Mouse (Mus musculus) heart, embryonic 12.5 days (tissue): ENCODE data around the gene Msrb3. TPM values are rescaled to one million over a fixed set of nuclear protein-coding genes. Genes with fewer than 3 reads are reported as not detected.
A peak's percentile ranks its signal among the peaks of the same experiment; 100 is the strongest.

Experiments used
- ATAC-seq: fragments of 200-750 bp; cut with Nextera tagmentation; 2 replicates; pipeline ENCODE4 v1.8.0; 2017; ENCODE audit warnings: moderate TSS enrichment, moderate library complexity; ENCODE audit not compliant: insufficient number of reproducible peaks, low FRiP score
- H3K27ac ChIP-seq: fragments of 300-500 bp; sonication (generic); 2 replicates; pipeline ENCODE4 v1.5.1; 2016; ENCODE audit warnings: mild to moderate bottlenecking, moderate library complexity; ENCODE audit not compliant: poor library complexity, severe bottlenecking
- H3K27me3 ChIP-seq: fragments of 300-500 bp; sonication (generic); replicated peaks from 2 replicates; pipeline ENCODE4 v1.6.1; 2016; ENCODE audit warnings: mild to moderate bottlenecking, moderate library complexity
- H3K36me3 ChIP-seq: fragments of 300-500 bp; sonication (generic); 2 replicates; pipeline ENCODE4 v1.6.1; 2016; ENCODE audit warnings: mild to moderate bottlenecking, moderate library complexity
- H3K4me1 ChIP-seq: fragments of 300-500 bp; sonication (generic); replicated peaks from 2 replicates; pipeline ENCODE4 v1.6.1; 2016; ENCODE audit warnings: mild to moderate bottlenecking
- H3K4me2 ChIP-seq: fragments of 300-500 bp; sonication (generic); 2 replicates; pipeline ENCODE4 v1.6.1; 2016; ENCODE audit warnings: mild to moderate bottlenecking, moderate library complexity
- H3K4me3 ChIP-seq: fragments of 300-500 bp; sonication (generic); 2 replicates; pipeline ENCODE4 v1.5.1; 2016; ENCODE audit warnings: mild to moderate bottlenecking
- H3K9ac ChIP-seq: fragments of 300-500 bp; sonication (generic); 2 replicates; pipeline ENCODE4 v1.6.1; 2016; ENCODE audit warnings: mild to moderate bottlenecking, moderate library complexity
- H3K9me3 ChIP-seq: fragments of 300-500 bp; sonication (generic); replicated peaks from 2 replicates; pipeline ENCODE4 v1.6.1; 2016; ENCODE audit warnings: mild to moderate bottlenecking, moderate library complexity
- WGBS: fragments of 180-500 bp; shearing (Covaris S2); methylation state at CpG from one replicate; pipeline ENCODE4 v1.1.7; 2016; 5-methylcytosine and 5-hydroxymethylcytosine counted together
- polyA plus RNA-seq: library from polyadenylated mRNA; unstranded; fragments of >200 nt; fragmentation: Nextera tagmentation; extraction: Ambion mirVana; gene quantifications from 2 replicates; pipeline ENCODE4 v1.2.1, GENCODE M21; 2016

Msrb3 gene
- polyA plus RNA-seq, 1 experiment from 2014 or later, result 24.1 TPM

GRCm38 (mm10) chr10:120916250-120916649 lies 17.3 kb upstream of the Msrb3 start:
- Histone ChIP-seq H3K36me3 (peaks cover 9% of the 10 kb centered on the region; the same call in 1 of the 2 replicates), H3K4me2 (no peak overlapping the region), H3K27me3 (no peaks in the 10 kb centered on the region), H3K4me3 (no peak overlapping the region), H3K27ac (no peak overlapping the region), H3K9me3 (no peaks in the 10 kb centered on the region), H3K4me1 (peaks cover 18% of the 10 kb centered on the region), H3K9ac (no peak overlapping the region)
- ATAC-seq, result no peak
- WGBS, result 80% methylated on average over 5 of the region's 5 CpGs

GRCm38 (mm10) chr10:120914948-120915631 lies 16.2 kb upstream of the Msrb3 start:
- no peaks in the 10 kb centered on the region for H3K27me3 ChIP-seq
- no peak overlapping the region for H3K9ac ChIP-seq
- peaks cover 19% of the 10 kb centered on the region; the same call in 1 of the 2 replicates for H3K4me1 ChIP-seq
- ATAC-seq, result peak; percentile 86
- H3K27ac ChIP-seq, result peak overlapping the region; percentile 80
- H3K36me3 ChIP-seq, result peaks cover 9% of the 10 kb centered on the region; the same call in 1 of the 2 replicates
- WGBS, result 35% methylated on average over 15 of the region's 15 CpGs
- H3K4me3 ChIP-seq, result no peak overlapping the region
- no peaks in the 10 kb centered on the region for H3K9me3 ChIP-seq
- H3K4me2 ChIP-seq, result peak overlapping the region; percentile 27; the same call in 1 of the 2 replicates

GRCm38 (mm10) chr10:120914286-120914685 lies 15.4 kb upstream of the Msrb3 start:
- H3K36me3 ChIP-seq, result peaks cover 5% of the 10 kb centered on the region; the same call in 1 of the 2 replicates
- no peaks in the 10 kb centered on the region for H3K27me3 ChIP-seq
- no peak overlapping the region for H3K4me2 ChIP-seq
- H3K9me3 ChIP-seq, result no peaks in the 10 kb centered on the region
- H3K4me3 ChIP-seq, result no peak overlapping the region
- H3K4me1 ChIP-seq, result peaks cover 27% of the 10 kb centered on the region
- H3K27ac ChIP-seq, result peak overlapping the region; percentile 80
- 0 out of 2 replicates have a peak, but pooled peaks have one; percentile 16 for ATAC-seq
- WGBS, result 78% methylated on average over 7 of the region's 7 CpGs
- H3K9ac ChIP-seq, result no peak overlapping the region

DNA sequence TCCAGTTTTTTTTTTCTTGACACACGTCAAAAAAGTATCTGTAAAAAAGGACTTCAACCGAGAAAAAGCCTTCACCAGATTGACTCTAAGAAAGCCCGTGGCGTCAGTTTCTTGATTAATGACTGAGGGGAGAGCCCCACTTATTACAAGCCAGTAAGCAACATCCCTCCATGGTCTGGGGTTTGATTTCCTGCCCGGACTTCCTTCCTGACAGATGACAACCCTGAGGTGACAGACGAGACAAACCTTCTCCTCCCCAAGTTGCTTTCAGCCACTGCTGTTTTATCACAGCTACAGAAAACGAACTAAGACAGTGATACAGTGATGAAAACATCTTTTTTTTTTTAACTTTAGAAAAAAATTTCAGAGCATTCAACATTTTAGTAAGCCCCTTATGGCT lies 14.9 kb upstream of the Msrb3 start:
- Histone ChIP-seq H3K4me2 (no peak overlapping the region), H3K36me3 (peaks cover 5% of the 10 kb centered on the region; the same call in 1 of the 2 replicates), H3K9me3 (no peaks in the 10 kb centered on the region), H3K4me1 (peaks cover 32% of the 10 kb centered on the region), H3K4me3 (no peak overlapping the region), H3K9ac (no peak overlapping the region), H3K27me3 (no peaks in the 10 kb centered on the region), H3K27ac (no peak overlapping the region)
- 58% methylated on average over 7 of the region's 7 CpGs for WGBS
- ATAC-seq, result no peak

GRCm38 (mm10) chr10:120911971-120912370 lies 13.1 kb upstream of the Msrb3 start:
- Histone ChIP-seq H3K9ac (no peak overlapping the region), H3K27ac (no peak overlapping the region), H3K4me1 (peaks cover 35% of the 10 kb centered on the region), H3K36me3 (peaks cover 5% of the 10 kb centered on the region; the same call in 1 of the 2 replicates), H3K27me3 (no peaks in the 10 kb centered on the region), H3K9me3 (no peaks in the 10 kb centered on the region), H3K4me3 (no peak overlapping the region), H3K4me2 (no peak overlapping the region)
- WGBS, result 83% methylated on average over 4 of the region's 4 CpGs
- ATAC-seq, result no peak

DNA sequence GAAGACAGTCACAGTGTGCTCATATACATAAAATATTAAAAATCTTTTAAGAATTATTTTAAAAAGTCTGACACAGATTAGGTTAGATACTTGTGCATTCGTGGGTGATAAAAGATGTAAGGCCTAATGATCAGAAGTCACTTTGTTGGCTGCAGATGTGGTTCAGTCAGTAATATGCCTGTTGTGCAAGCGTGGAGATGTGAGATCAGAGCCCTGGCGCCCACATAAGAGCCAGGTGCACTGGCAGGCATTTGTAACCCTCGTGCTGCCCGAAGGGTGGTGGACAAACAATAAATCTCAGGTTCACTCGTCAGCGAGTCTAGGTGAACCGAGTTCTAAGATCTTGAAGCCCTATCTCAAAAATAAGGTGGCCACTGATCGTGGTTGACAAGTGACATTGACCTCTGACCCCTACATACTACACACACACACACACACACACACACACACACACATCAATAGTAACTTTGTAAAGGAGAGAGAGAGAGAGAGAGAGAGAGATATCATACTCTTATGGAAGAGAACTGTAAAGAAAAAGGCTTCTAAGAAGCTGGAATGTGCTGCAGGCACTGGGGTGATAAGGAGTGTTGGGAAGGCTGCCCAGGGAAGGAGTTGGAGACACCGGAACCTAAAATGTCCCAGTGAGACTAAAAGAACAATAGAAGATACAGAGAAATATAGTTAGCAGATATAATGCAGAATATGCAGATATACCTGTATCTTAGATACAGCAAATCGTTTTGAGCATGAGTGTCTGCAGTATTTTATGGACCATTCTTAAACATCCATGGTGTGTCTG lies 10.1 kb upstream of the Msrb3 start:
- peaks cover 16% of the 10 kb centered on the region for H3K4me1 ChIP-seq
- 59% methylated on average over 11 of the region's 11 CpGs for WGBS
- 0 out of 2 replicates have a peak, but pooled peaks have one; percentile 44 for ATAC-seq
- H3K4me2 ChIP-seq, result no peak overlapping the region
- H3K27ac ChIP-seq, result peak overlapping the region; percentile 25; the same call in 1 of the 2 replicates
- H3K36me3 ChIP-seq, result peaks cover 11% of the 10 kb centered on the region; the same call in 1 of the 2 replicates
- no peaks in the 10 kb centered on the region for H3K27me3 ChIP-seq
- no peak overlapping the region for H3K4me3 ChIP-seq
- H3K9me3 ChIP-seq, result no peaks in the 10 kb centered on the region
- no peak overlapping the region for H3K9ac ChIP-seq

- Histone ChIP-seq H3K36me3 (peaks cover 11% of the 10 kb centered on the region), H3K4me1 (peaks cover 37% of the 10 kb centered on the region), H3K9me3 (no peaks in the 10 kb centered on the region), H3K4me3 (no peak overlapping the region), H3K4me2 (no peak overlapping the region), H3K27me3 (no peaks in the 10 kb centered on the region), H3K9ac (no peak overlapping the region), H3K27ac (no peak overlapping the region)
- WGBS, result 87% methylated on average over 10 of the region's 10 CpGs
- no peak for ATAC-seq
Measured at GRCm38 (mm10) chr10:120904676-120905075, 5.8 kb upstream of the Msrb3 start.

- Histone ChIP-seq H3K9ac (no peak overlapping the region), H3K4me2 (no peak overlapping the region), H3K9me3 (no peaks in the 10 kb centered on the region), H3K27ac (no peak overlapping the region), H3K27me3 (no peaks in the 10 kb centered on the region), H3K4me3 (no peak overlapping the region), H3K36me3 (peaks cover 11% of the 10 kb centered on the region), H3K4me1 (peaks cover 30% of the 10 kb centered on the region)
- ATAC-seq, result no peak
- 71% methylated on average over 4 of the region's 4 CpGs for WGBS
Measured at GRCm38 (mm10) chr10:120903843-120904468, 5.1 kb upstream of the Msrb3 start.

DNA sequence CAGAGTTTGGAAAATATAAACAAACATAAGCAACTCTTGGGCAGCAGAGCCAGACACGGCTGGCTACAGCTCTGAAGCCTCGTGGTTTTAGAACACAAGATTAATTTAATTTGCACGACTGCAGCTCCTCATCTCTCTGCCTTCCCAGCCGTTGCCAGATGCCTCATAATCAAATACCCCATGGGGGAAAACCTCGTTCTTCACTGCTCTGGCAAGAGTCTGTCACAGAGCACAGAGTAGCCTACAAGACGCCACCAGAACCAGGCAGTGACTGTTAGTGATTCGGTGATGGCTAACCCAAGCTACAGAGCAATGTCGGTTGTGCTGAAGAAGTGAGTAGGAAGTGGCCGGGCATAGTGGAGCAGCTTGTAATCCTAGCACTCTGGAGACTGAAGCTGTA lies 2.8 kb upstream of the Msrb3 start:
- ATAC-seq, result no peak
- 55% methylated on average over 9 of the region's 9 CpGs for WGBS

DNA sequence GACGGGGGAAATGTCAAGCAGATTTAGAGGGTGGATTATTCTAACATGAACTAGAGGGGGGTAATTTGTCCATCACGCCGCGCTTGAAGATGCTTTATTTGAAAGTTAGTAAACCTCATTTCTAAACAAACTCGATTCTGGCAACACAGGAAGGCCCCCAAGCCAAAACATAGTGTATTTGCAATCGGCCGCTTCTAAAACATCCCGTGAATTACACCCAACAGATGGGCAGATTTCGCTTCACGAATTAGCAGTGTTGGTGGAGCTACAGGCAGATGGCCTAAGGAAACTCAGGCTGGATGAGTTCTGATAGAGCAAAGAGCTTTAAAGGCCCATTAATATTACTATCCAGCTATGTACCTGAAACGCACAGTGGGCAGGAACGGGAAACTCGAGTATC lies 1.2 kb upstream of the Msrb3 start:
- Histone ChIP-seq H3K36me3 (peaks cover 8% of the 10 kb centered on the region), H3K27ac (peak overlapping the region; percentile 75), H3K4me2 (peak overlapping the region; percentile 59), H3K9ac (peak overlapping the region; percentile 30), H3K4me3 (peak overlapping the region; percentile 33), H3K27me3 (no peaks in the 10 kb centered on the region), H3K4me1 (peaks cover 48% of the 10 kb centered on the region), H3K9me3 (no peaks in the 10 kb centered on the region)
- 61% methylated on average over 13 of the region's 13 CpGs for WGBS
- ATAC-seq, result no peak

More for the DNA sequence above, 2.8 kb upstream of the Msrb3 start:
- H3K4me3 ChIP-seq, result no peak overlapping the region
- peaks cover 11% of the 10 kb centered on the region for H3K36me3 ChIP-seq
- no peaks in the 10 kb centered on the region for H3K9me3 ChIP-seq
- peaks cover 35% of the 10 kb centered on the region for H3K4me1 ChIP-seq
- H3K27ac ChIP-seq, result no peak overlapping the region
- H3K9ac ChIP-seq, result no peak overlapping the region
- H3K27me3 ChIP-seq, result no peaks in the 10 kb centered on the region
- no peak overlapping the region for H3K4me2 ChIP-seq

DNA sequence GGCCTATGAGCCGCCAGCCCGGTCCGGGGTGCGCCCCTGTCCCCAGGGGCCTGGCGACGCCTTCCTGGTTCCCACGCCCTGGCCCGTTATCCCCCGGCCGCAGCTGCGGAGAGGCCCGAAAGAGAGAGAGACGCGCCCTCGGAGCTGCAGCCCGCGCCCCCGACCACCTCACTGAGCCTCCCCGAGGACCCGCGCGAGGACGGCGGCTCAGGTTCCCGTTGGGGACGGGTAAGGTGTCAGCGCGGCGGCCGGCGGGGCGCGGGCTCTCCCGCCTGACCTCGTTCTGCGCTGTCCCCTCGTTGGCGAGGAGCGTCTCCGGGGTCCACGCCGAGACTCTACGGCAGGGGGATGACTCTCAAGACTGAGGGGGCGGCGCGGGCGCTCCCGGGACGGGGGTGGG lies 544 bp downstream of the Msrb3 start:
- H3K4me1 ChIP-seq, result peaks cover 63% of the 10 kb centered on the region

More for the DNA sequence above, 544 bp downstream of the Msrb3 start:
- peak; percentile 26; the same call in 1 of the 2 replicates for ATAC-seq
- H3K27me3 ChIP-seq, result no peaks in the 10 kb centered on the region
- H3K9me3 ChIP-seq, result no peaks in the 10 kb centered on the region
- peaks cover 8% of the 10 kb centered on the region for H3K36me3 ChIP-seq
- H3K4me3 ChIP-seq, result peak overlapping the region; percentile 86
- H3K9ac ChIP-seq, result peak overlapping the region; percentile 97
- H3K4me2 ChIP-seq, result peak overlapping the region; percentile 76
- peak overlapping the region; percentile 93 for H3K27ac ChIP-seq
- under 1% methylated on average over 48 of the region's 49 CpGs for WGBS
